In genomic region chr6:113419199-113419587, GRCm38 (mm10) we compare ENCODE assay signal across 7 mouse cellular contexts. TPM values are rescaled to one million over a fixed set of nuclear protein-coding genes. Genes with fewer than 3 reads are reported as not detected.
A peak's percentile ranks its signal among the peaks of the same experiment; 100 is the strongest.
DNase-seq lines count a peak whose midpoint lies in the region; ATAC-seq lines count a peak whose summit lies in the region.

TSS of gene Rpusd3 (minus strand) at chr6:113419340.

- whole genome bisulfite sequencing in intestine, embryonic 16.5 days: under 1% methylated on average over 25 of the region's 25 CpGs
- under 1% methylated on average over 25 of the region's 25 CpGs for WGBS in midbrain, embryonic 11.5 days

- intact Hi-C loops in left cerebral cortex, postnatal 36 days (cut with DNase I): no loop called here

- H3K4me1 ChIP-seq in intestine, embryonic 16.5 days (ENCODE audit: control insufficient read depth, insufficient read depth, low read length): peaks cover 10% of the 10 kb centered on the region
- H3K4me1 ChIP-seq in midbrain, embryonic 11.5 days (ENCODE audit: control insufficient read depth, insufficient read depth, low read length): peaks cover 10% of the 10 kb centered on the region

- H3K4me3 ChIP-seq in intestine, embryonic 16.5 days (ENCODE audit: low read length): peak within 1 kb of the TSS; percentile 72
- H3K4me3 ChIP-seq in midbrain, embryonic 11.5 days (ENCODE audit: low read depth, low read length): peak within 1 kb of the TSS; percentile 64

- no peaks in the 10 kb centered on the region for H3K9me3 ChIP-seq in intestine, embryonic 16.5 days (ENCODE audit: control insufficient read depth, low read length)
- H3K9me3 ChIP-seq in midbrain, embryonic 11.5 days (ENCODE audit: control insufficient read depth, low read length): no peaks in the 10 kb centered on the region

- ATAC-seq in intestine, embryonic 16.5 days: peak; percentile 99
- ATAC-seq in midbrain, embryonic 11.5 days (ENCODE audit: low FRiP score): peak; percentile 98

- no peaks in the 10 kb centered on the region for H3K27me3 ChIP-seq in intestine, embryonic 16.5 days (replicated peaks; ENCODE audit: control insufficient read depth, insufficient read depth, low read length)
- H3K27me3 ChIP-seq in midbrain, embryonic 11.5 days (ENCODE audit: control insufficient read depth, insufficient read depth, low read length): no peaks in the 10 kb centered on the region

- H3K36me3 ChIP-seq in intestine, embryonic 16.5 days (ENCODE audit: control insufficient read depth, insufficient read depth, low read length): 0 out of 2 replicates have a peak, but pooled peaks cover 3% of the 10 kb centered on the region
- peaks cover 2% of the 10 kb centered on the region; the same call in 1 of the 2 replicates for H3K36me3 ChIP-seq in midbrain, embryonic 11.5 days (ENCODE audit: control insufficient read depth, insufficient read depth, low read length)

- H3K27ac ChIP-seq in intestine, embryonic 16.5 days (ENCODE audit: low read length): peak within 1 kb of the TSS; percentile 39
- H3K27ac ChIP-seq in midbrain, embryonic 11.5 days (ENCODE audit: low read depth, low read length): no peak within 1 kb of the TSS

- H3K4me2 ChIP-seq in intestine, embryonic 16.5 days (ENCODE audit: low read depth, low read length): peak within 1 kb of the TSS; percentile 98
- peak within 1 kb of the TSS; percentile 93 for H3K4me2 ChIP-seq in midbrain, embryonic 11.5 days

- H3K9ac ChIP-seq in intestine, embryonic 16.5 days (ENCODE audit: low read depth, low read length): peak within 1 kb of the TSS; percentile 78
- H3K9ac ChIP-seq in midbrain, embryonic 11.5 days (ENCODE audit: low read length): peak within 1 kb of the TSS; percentile 78

- peak; percentile 98 for DNase-seq in adrenal gland, adult 2 months
- DNase-seq in embryo, embryonic 11.5 days (ENCODE audit: low read depth, low spot score): peak; percentile 97
- DNase-seq in gastrocnemius, postnatal 4 days (ENCODE audit: low spot score in 2 of 2): peak; percentile 99 to 100
- DNase-seq in left cerebral cortex, postnatal 36 days (ENCODE audit: low spot score in 2 of 2): peak; percentile 96 to 98
- DNase-seq in midbrain, embryonic 11.5 days (ENCODE audit: low spot score, missing footprints): peak; percentile 100
- DNase-seq in skeletal muscle tissue, adult 2 months (ENCODE audit: low read depth, low spot score): peak; percentile 97

RNA-seq across cellular contexts. Expression of gene Rpusd3, which starts in this region (rescaled TPM):
- 1 to 10 TPM; 9.1 to 9.2 TPM for total RNA-seq in adrenal gland, adult 2 months (2021)
- polyA plus RNA-seq in adrenal gland, adult 2 months (2012; rRNA removed): 65.5 and 102 TPM in 2 replicates
- 10 to 100 TPM; 12.0 to 12.2 TPM for total RNA-seq in gastrocnemius, postnatal 4 days (2021)
- 32.4 and 35.5 TPM in 2 replicates for polyA plus RNA-seq in intestine, embryonic 16.5 days (2015; fragmentation: Nextera tagmentation; extraction: Ambion mirVana)
- total RNA-seq in left cerebral cortex, postnatal 36 days (2021): 10 to 100 TPM; 17.1 to 19.0 TPM
- 26.6 and 32.0 TPM in 2 replicates for polyA plus RNA-seq in midbrain, embryonic 11.5 days (2014; fragmentation: Nextera tagmentation; extraction: Ambion mirVana)
